Mouse (Mus musculus): ENCODE data around the gene Gm47791.

Gene Gm47791

DNA sequence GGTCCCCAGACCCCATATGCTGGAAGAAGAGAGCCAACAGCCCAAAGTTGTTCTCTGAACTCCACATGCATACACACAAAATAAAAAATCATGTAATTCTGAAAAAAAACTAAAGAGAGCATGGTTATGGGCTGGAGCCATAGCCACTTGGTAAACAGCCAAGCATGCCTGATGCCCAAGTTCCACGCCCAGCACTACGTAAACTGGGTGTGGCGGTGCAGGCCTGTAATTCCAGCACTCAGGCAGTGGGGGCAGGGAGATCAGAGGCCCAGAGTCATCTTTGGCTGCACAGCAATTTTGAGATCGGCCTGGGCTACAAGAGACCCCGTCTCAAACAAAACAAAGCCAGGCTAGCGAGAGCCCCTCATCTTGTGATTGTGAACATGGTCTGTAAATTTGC, 14.5 kb upstream of the Gm47791 start:
- no peak for DNase-seq

DNA sequence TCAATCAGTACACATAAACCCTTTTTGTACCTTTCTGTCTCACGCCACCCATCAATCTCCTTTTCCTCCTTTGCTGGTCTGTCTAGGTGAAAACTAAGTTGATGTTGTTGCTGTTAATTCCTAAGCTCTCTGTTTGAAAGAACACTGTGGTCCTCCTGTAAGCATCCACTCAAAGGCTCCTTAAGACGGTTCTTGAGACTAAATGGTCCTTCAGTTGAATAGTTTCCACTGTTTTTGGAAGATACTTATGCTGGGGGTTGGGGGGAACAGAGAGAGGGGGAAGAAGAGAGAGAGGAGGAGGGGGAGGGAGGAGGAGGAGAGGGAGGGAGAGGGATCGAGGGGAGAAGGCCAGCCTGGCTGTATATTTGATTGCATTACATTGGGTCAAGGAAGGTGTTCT, 12.5 kb upstream of the Gm47791 start:
- no peak for DNase-seq

DNA sequence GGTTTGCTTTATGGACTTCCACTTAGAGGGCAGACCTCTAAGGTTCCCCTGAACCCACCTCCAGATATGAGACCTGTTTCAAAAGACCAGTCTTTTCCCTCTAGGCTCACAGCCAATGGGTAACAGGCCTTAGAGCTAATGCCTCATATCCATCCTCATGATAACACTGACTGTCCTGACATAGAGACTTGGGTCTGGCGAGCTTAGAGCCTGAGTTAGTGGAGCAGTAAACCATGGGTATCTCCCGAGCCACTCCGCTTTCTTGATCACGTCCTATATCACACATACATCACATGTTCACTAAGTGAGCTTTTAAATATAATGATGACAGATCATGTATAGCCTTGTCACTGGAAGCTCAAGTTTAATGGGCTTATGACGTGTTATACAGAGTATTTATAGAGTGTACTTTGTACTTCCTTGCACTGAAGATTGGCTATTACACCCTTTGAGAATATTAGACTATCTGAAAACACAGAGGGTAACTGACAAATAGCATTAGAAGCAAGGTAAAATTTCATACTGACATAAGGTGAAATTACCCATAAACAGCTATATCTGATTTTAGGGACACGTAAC, 8.4 kb upstream of the Gm47791 start:
- DNase-seq = no peak

DNA sequence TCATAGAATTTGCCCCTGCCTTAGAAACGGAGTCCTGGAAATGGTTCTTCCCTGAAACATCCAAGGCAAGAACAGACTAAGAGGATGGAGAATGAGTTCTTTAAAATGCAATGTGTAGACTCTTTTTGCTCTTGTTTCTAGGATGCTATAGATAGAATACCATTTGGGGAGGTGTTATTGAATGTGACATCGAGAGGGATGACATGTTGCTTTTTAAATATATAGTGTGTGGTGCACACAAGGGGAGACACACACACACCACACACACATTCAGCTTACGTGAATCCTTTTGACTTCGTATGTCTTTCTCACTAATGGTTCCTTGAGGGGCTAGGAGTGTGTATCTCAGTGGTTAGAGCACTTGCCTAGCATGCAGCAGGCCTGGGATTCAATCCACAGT, 4.2 kb upstream of the Gm47791 start:
- no peak for DNase-seq

DNA sequence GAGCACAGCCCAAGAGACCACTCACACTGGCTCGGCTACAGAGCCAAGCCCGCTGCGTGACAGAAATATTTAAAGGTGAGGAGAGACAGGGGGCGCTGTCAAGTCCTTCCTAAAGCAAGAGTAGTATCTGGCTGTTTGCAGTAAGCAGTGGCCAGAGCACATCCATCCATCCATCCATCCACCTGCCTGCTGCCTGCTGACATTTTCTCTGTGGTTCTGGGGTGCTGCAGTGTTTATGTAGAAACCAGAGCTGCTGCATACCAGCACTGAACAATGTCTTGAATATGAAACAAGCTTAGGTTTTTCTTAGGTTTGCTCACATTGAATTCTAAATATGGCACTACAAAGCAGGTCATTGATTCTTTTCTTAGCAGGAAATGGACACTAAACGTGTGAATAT, 2.2 kb upstream of the Gm47791 start:
- DNase-seq = no peak

DNA sequence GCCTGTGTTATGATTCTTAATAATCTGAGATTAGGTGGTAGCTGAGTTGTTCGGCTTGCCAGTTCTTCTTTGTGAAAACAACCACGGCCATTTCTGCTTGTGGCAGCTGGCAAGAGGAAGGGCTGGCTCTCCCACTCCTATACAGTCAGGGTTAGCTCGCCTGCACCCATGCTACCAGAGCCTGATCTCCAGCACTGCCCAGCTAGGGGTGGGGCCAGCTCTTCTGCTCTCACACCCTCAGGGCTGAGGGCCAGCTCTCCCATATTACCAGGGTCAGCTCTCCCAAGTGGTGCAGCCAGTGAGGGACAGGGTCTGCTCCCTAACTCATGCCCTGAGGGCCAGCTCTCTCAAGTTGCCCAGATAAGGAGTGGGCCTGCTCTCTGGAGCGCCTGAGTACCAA, 1.4 kb upstream of the Gm47791 start:
- DNase-seq = no peak

DNA sequence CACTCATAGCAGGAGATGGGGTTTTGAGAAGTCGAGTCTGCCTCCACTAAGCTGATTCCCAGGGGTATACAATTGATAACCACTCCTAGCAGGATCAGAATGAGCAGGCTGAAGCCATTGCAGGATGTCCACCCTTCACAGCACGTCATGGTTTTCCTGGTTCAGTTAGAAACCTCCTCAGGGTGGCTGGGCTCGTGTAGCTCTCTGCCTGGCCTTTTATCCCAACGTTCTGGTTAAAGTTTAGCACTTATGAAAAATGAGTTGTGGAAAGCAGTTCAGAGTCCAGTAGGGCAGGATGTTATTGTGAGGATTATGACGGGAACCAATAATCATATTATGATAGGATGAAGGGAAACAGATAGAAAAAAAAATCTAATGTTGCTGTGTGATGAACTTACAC, 2.8 kb downstream of the Gm47791 start, which contains the start of gene Tm4sf20:
Tm4sf20 (minus strand) TSS at position 193 of the 400 bp plus-strand sequence.
- no peak for DNase-seq

DNA sequence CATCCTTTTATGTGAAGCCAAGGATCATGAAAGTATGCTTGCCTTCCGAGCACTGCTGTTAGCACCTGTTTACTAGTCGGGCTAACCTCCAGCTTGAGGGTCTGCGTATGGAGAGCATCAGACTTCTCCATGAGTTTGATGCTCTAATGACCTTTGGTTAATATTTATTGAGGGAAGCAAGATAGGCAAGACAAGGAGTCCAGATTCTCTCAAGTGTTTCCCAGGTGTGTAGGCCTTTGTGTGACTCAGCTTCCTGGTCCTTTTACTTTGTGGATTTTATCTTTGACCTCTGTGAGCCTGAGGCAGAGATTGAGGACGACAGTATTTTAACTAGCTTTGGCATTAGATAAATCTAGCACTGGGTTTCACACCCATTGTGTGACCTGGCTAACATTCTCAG, 4.4 kb downstream of the Gm47791 start:
- no peak for DNase-seq

DNA sequence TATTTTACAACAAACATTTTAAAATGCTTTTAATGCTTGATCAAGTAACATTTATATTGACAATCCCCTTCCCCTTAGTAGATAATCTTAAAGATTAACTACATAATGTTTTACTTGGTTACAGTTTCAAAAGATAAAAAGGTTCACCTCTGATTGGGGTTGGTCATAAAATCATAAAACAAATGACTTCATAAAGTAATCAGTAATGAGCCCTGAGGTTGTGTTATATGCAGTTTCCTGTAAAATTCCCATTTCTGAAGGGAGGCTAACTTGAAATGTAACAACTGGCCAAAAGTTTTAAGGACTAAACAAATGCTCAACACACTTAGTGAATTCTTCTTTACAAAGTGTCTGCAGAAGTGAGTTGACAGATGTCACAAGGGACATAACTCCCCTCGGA, 4.8 kb downstream of the Gm47791 start:
- DNase-seq = no peak

DNA sequence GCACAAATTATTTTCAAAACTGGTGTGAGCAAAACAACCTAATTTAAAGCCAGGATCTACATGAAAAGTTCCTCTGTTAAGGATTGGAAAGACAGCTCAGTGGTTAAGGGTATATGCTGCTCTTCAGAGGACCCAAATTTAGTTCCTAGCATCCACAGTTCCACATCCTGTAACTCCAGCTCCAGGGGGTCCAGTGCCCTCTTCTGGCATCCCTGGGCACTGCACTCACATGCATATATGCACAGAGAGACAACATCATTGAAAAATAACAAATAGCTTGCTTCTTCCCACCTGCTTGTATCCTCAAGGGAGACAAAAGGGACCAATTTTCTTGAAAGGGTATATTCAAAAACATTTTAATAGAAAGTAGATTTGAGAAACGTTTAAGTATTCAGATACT, 8.8 kb downstream of the Gm47791 start:
- DNase-seq = no peak

DNA sequence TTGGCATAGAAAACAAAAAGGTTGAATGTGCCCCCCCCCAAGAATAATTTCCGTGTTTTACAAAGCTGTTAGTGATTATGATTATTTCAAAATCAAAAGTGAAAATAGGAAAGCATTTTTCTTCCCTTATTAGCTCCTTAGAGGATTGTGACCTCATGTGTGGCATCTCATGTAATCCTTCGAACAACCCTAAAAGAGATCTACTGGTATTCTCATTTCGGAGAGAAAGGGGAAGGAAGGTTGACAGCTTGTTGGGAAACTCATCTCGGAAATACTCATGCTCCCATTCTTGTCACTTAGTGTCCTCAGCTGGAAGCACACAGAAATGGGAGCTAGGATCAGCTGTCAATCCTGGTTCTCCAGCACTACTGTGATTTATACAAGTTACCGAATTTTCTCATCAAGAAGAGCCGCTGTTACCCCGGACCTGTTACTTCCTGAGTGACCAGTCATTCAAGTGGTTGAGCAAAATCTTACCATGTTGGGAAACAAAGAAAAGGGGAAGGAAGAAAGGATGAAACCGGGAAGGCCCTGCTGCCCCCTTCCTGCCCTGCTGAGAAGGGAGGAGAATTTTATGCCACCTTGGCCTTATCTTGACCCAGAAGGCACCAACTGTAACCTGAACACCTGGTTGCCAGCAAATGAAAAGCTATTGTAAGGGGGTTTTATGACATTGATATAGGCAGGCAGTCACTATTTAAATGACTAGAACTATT, 9.4 kb downstream of the Gm47791 start:
- no peak for DNase-seq

DNA sequence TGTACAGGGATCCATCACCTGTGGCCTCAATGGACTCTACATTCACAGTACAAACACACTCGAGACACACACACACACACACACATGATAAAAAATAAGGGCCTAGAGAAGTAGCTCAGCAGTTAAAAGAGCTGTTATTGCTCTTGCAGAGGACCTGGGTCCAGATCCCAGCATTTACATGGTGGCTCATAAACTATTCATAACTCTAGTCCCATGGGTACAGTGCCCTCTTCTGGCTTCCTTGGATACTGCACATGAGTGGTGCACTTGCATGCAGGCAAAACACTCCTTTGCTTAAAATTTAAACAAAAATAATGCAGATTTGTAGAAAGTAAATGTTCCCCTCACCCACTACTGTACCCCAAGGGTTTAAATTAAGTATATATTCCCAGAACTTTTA, 11.5 kb downstream of the Gm47791 start:
- no peak for DNase-seq

DNA sequence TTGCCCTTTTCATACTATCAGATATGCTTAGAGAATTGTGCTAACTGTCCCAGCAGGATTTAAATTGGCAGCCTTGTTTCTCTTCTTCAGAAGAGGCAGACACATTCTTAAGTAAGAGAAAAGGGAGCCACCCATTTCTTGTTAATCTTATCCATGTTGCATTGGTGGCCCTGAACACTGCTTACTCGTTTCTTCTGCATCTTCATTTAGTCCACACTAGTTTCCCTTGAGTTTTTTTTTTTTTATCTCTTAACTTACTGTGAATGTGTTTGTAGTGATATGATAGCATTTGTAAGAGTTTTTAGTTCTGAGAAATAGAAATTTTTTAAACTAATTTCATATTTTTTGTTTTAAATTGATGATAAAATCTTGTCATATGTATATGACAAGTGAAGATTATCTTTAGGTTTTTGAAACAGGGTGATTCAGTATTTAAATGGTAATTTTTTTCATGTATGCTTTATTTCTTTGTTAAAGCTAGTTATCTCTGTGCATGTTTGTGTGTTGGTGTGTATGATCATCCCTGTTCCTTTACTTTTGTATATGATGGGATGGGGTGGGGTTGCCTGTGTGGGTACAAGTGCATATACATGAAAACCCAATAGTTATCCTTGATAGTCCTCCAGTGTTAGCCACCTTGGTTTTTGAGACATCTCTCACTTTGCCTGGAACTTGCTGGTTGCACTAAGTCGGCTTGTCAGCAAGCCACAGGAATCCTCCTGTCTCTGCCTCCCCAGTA, 23.2 kb downstream of the Gm47791 start:
- no peak for DNase-seq

DNA sequence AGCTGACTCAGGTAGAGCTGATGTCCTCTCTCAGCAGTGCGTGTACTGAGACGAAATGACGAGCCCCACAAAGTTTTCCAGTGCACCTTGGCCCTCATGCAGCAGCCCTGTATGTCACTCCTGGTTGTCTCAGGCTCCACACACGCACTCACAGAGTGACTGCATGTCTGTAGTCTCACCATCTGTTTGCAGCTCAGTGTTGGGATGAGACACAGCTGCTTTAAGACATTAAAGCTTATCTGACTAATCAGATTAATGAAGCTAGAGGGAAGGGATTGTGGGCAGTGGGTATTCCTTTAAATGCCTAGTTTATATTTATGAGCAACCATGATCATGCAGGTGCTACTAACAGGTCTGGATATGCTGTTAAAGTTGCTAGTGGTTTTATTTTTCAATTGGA, 24.6 kb downstream of the Gm47791 start:
- no peak for DNase-seq

DNA sequence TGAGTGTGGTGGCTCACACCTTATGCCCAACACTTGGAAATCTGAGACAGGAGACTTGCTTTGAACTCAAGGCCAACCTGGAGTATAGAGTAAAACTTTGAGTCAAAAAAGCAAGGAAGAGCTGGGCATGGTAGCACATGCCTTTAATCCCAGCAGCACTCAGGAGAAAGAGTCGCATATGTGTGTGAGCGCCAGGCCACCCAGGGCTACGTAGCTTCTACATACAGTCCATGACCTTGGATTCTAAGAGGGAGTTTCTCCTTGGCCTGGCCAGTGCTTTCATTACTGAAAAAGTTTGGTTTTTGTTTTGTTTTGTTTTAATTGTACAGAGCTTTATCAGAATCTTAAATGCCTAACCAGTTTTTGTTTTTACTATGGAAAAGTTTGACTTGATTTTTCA, 27.1 kb downstream of the Gm47791 start:
- no peak for DNase-seq

DNA sequence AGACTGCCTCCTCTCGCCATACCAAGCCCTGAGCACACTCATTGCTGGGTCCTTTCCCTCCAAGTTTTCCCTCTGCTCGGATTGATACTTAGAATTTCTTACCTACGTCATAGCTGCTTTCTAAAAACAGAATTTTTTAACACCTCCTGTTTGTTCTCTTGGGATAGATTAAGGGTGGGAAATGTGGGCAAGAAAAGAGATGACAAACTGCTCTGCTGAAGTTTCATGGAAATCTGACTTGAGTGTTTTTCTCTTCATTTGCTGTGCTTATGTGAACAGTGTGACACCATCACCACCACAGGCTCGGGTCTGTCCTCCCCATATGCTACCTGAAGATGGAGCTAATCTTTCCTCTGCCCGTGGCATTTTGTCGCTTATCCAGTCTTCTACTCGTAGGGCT, 29.5 kb downstream of the Gm47791 start:
- DNase-seq = no peak

DNA sequence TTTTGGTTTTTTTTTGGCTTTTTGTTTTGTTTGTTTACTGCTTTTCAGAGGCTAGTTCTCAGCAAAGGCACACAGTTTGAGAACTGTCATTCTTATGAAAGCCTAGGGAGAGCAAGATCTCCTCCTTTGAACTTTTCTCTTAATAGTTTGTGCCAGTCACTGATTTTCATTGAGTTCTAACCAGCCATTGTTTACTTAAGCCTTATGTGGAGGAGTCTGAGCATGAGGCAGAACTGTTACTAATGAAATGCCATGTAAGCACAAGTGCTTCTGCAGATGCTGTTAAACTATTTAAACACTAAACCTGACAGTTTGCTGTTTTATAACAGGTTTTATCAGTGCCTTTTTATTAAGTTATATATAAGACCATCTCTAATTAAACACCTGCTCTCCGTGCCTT, 33.0 kb downstream of the Gm47791 start:
- DNase-seq = no peak

DNA sequence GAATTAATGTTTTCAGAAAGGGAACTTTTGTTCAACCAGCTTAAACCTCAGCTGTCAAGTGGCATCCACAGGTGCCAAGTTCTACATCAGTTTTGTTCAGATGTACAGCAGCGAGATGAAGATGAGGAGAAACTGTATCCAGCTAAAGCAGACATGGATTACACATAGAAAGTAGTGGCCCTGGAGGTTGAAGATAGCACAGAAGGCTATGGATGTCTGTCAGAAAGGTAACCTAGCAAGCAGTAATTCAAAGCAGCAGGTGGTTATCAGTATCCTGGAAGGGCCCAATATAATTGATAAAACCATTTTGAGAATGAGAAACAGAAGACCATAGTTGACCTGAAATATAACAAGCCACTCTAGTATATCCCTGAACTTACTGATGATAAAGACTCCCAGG, 37.7 kb downstream of the Gm47791 start:
- DNase-seq = no peak

DNA sequence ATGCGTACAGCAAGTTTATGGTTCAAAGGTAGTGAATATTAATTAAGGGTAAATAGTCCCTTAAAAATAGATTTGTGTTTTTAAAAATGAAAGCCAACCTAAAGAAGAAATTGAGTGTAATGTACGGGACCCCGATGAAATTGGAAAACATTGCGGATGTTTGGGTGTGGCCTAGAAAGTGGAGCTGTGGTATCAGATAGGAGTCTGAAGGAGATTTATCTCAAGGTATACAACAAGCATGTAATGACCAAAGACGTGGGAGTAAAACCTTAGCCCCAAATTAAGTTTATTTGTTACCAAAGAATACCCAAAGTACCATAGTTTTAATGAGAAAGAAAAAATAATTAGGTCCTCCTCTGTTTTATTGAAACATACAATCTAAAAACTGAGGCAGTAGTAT, 44.6 kb downstream of the Gm47791 start:
- DNase-seq = no peak

DNA sequence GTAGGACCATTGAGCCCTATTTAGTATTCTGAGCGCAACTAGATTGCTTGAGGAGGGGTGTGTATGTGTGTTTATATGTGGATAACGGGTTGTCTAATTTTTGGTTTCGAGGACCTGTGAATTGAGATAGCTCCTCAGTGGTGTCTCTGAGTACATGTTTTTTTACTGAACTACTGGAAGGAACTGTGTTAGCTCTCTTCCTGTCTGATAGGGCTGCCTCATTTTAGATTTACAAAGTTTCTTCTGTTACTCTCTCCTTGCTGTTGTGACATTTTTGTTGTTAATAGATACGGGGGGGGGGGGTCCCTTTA, 45.2 kb downstream of the Gm47791 start:
- DNase-seq = no peak

DNA sequence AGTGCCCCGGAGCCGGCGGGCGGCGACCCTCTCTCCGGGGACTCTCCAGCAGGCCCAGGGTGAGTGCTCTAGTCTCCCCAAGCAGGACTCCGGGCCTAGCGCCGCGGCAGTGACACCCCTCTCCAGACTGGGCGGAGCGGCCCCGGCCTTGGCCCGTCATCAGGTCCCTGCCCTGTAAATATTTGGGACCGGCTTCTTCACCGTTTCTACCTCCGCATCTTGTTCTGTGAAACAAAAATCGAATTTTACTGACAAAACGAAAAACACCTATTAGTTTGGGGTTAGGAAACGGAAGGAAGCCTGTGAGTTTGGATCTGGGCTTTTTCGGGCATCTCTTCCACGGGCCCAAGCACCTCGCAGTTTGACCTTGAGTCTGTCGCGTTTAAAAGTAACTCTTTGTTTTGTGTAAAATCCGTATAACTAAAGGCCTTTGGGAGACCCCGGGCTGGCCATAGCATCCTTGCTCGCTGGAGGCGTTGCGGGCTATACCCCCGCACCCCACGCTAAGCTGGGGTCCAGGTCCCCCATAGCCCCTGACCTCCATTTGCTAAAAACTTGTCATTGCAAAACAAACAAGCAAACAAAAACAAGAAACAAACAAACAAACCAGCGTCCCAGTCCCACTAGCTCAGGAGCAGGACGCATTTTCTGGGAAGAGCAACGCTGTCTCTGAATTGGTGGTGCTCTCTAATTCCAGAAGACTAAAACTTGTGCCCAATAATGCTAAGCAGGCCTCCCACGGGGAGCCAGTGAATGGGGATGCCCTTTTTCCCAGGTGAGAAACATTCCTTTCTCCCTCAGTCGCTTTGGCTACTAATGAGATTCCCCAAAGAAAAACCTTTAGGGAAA, 45.8 kb downstream of the Gm47791 start:
- peak; percentile 8 for DNase-seq

DNA sequence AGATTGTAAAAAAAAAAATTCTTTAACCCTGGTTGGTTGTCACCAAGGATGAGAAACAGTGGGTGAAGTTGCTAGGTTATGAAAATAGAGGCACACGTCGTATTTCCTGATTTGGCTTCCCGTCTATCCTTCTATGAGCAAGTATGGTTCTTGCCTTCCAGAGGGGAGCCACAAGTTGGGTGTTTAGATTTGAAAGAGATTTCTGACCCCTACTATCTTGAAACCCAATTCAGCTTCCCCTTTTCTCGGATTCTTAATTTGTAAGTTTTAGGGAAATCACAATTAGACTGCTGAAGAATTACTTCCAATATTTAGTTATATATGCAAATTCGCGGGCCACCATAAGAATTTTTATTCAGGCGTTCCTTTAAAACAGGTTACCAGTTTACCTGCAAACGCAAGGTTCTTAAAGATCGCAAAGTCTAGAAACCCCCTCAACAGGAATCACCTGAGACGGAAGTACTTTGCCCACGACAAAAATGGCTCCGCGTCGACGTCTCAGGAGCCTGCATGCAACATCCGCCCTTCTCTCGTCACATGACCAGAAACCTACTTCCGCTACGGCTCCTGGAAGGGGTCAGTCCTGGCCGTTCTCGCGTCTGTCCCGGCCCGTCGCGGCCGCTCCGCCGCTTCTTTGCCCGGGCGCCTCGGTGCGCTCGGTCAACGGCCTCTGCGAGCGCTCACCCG, 46.6 kb downstream of the Gm47791 start, which contains the start of gene Mff:
Mff (plus strand) TSS at position 552 of the 687 bp plus-strand sequence.
- peak; percentile 95 for DNase-seq

All from kidney, adult 18-20 months (tissue).